Mouse (Mus musculus) T-helper 1 cell (primary cell): ENCODE data around the gene Fgr.
"Not testable (repeated sequence)": the region's sequence is repeated elsewhere in the genome, so short reads cannot be mapped to it uniquely, and the experiment has no call there.

Experiments used
- in situ Hi-C: fragments of 300-600 bp; cut with MboI, MseI; formaldehyde crosslinking; loops from one replicate; pipeline ENCODE4 v1.15.1; 2025; ENCODE audit warnings: high pct_unique_total_duplicates

Gene Fgr

DNA sequence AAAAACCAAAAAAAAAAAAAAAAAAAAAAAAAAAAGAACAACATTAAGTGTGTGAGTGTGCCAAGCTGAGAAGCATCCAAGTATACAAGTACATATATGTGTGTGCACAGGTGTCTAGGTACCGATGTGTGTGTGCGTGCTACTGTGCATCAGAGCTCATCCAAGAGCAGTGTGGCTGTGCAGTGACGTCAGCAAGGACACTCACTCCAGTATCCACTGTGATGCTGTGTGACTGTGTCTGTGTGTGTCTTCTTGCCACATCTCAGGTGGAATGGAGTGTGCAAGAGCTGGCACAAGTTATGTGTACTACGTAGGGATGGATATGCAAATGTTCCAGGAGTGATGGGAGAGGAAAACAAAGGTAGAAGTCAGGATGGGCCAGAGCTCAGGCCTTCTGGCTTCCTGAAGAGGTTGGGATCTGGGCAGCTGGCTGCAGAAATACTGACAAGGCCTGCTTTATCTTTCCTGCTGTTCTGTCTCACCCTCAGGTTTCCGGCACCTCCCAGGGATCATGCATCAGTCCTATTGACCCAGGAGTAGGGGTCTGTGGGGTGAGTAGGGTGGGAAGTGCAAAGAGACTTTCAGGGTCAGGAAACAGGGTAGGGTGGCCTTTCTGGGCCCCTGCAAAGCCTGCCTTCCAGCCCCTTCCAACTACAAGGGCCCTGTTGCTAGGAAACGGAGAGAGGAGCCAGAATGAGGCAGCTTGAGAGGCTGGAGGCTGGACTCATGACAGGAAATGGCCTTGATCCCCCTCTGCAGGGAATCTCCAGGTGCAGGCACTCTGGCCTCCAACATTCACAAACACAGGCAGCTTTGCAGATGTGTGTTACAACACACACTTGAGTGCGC lies 10.0 kb downstream of the Fgr start:
- in situ Hi-C loops = no loop called here

DNA sequence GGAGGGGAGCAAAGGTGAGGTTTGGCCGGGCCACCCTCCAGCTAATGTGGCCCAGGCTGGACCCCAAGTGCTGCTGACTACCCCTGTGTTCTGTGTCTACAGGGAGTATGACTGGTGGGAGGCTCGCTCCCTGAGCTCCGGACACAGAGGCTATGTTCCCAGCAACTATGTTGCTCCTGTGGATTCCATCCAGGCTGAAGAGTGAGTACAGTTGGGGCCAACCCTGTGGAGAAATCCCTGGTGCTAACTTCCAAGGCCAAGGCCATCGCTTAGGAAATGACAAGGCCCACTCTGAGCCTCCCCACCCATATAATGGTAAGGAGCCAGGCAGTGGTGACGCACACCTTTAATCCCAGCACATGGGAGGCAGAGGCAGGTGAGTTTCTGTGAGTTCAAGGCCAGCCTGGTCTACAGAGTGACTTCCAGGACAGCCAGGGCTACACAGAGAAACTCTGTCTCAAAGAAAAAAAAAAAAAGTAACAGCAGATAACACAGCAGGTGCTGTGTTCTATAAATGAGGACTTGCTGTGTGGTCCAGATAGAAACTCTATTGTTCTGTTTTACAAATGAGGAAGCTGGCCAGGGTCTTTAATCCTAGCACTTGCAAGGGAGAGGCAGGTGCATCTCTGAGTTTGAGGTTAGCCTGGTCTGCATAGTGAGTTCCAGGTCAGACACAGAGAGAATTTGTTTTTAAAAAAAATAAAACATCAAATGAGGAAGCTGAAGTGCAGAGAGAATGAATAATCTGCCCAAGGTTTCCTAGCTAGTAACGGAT lies 14.9 kb downstream of the Fgr start:
- in situ Hi-C loops = no loop called here

DNA sequence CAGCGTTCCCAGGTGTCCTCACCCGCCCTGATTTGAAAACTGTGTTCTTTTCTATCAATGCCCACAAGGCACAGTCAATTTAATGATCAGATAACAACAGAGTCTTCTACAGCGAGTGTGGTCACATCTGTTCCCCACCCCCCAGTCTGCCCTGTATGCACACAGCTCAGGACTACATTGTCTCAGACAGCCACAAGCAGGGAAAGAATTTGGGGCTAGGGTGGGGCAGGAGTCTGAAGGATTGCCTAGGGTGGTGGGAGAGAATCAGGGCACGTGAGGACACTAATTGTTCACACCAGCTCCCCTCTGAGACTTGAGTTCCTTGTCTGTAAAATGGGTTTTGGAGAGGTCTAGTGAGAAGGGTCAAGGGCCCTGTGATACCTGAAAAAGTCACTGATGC lies 19.7 kb downstream of the Fgr start:
- in situ Hi-C loops = loop anchor here (5.0 kb wide), 1 partner anchor 41 kb away; no protein-coding TSS in a partner anchor

DNA sequence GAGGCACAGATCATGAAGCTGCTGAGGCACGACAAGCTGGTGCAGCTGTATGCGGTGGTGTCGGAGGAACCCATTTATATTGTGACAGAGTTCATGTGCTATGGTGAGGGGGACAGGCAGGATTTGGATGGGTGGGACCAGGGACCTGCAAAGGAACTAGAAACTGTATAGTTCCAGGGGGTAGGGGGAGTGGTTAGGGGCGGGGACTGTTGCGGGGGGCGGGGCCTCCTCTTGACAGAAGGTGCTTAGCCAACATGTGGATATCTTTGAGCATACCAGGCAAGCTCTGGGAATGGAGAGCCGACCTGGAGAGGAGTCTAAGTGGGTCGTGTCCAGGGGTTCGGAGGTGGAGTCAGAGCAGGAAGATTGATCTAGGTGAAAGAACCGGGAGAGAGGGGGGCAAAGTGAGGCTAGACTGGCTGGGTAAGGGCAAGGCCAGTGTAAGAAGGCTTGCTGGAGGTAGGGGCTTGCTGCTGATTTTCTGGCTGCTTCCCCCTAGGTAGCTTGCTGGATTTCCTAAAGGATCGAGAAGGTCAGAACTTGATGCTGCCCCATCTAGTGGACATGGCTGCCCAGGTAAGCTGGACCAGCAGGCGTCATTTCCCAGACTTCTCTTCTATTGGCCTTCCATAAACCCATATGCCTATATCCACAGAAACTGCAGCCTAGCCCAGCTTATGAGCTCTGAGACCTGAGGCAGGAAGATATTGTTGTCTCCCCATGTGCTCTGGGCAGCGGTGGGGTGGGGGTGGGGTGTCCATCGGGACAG lies 23.8 kb downstream of the Fgr start:
- in situ Hi-C loops = no loop called here

DNA sequence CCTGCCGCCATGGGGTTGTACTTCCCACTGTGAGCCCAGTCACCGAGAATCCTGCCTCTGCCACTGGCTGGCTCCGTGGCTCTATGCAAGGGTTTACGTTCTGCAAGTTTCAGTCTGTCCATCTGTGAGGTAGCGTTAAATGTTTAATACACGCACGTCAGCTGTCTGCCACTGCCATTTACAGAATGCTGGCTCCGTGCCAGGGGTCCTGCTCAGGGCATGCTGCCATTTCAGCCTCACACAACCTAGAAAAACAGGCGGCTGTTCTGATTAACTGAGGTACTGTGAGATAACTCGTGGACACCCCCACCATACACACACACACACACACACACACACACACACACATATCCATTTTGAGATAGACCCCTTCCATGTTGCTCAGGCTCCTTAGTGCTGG lies 29.0 kb downstream of the Fgr start:
- in situ Hi-C loops = no loop called here

DNA sequence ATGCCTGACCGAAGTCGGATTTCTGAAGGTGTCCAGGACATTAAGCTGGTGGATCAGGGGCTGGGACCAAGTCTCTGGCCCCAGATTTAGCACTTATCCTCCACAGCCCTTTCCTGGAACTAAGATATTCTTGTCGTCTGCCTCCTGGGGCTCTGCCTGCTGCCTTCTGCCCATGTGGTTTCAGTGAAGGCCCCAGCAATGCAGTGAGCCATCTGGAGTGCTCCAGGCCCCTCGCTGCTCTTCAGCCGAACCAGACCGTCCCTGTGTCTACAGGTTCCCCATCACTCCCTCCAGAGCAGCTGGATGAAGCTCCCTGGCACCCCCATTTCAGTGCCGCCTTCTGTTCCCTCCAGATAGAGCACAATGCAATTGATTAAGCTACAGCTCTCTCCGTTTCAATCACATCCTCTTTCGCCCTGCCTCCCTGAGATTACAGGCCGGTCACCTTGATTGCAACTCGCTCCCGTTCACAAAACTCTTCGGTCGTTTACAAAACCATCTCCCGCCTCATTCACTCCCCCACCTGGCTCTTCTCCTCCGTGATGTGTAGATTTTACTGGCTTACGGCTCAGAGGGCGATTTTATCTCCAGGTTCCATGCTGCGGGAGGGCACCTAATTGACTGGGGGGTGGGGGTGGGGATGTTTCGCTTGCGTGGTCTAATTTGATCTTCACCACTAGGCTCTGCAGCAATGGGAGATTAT lies 29.6 kb downstream of the Fgr start:
- in situ Hi-C loops = no loop called here

DNA sequence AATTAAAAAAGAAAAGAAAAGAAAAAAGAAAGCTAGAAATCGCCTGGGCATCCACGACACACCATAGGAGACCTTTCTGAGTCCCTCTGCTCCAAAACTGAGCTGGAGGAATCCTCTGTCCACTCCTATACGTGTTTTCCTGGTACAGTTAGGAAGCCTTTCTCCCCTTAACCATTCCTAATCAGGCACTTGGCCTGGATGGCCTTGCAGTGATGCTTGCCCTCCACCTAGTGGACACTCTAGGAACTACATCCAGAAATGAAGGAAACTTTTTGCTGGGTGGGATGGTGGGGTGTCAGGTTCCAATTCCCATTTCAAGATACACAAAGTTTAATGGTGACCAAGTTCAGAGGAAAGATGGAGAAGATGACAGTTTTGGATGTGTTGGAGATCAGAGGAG lies 31.3 kb downstream of the Fgr start:
- in situ Hi-C loops = no loop called here

DNA sequence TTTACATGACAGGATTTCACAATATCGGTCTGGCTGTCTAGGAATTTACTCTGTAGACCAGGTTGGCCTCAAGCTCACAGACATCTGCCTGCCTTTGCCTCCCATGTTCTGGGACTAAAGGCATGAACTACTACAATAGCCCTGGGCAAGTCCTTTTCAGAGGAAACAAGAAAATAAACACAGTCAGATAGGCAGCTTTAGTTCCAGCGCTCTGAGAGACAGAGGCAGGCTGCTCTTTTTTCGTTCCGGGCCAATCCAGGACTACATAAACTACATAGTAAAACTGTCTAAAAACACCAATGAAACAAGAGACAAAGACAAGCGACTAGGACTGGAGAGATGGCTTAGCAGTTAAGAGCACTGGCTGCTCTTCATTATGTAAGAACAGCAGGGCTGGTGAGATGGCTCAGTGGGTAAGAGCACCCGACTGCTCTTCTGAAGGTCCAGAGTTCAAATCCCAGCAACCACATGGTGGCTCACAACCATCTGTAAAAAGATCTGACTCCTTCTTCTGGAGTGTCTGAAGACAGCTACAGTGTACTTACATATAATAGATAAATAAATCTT lies 32.1 kb downstream of the Fgr start:
- in situ Hi-C loops = not testable (repeated sequence)

DNA sequence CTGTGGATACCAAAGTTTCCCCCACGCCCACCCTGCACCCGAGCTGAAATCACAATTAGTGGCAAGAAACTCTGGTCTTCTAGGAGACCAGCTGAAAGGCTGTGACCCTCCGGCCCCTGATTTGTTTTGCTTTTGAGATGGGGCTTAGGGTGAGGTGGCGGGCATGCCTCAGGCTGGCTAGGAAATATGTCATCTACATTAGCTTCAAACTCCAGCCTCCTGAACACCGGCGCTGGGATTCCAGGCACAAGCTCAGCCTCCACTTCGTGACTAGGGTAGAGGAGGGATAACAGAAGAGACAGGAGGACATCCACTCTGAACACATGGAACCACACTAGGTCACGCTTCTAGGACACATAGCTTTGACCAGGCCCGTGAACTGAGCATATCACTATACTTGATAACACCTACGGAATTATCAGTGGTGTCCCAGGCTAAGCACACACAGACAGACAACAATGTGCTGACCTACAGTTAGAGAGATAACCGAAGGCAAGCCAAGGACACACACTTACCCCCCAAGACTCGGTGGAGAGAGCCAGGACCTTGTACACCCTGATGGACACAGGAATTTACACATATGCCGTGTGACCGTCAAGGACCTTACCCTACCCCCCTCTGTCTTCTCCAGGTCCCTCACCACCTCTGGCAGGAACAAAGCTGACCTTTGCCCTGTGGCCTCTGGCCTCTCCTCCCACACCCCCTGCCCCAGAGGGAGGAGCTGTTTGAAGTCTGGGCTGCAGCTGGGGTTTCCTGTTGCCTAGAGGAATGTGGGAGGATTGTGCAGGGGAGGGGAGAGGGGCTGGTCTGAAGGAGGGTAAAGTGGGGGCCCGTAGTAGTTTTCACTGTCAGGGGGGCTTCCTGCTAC lies 33.9 kb downstream of the Fgr start:
- in situ Hi-C loops = no loop called here

DNA sequence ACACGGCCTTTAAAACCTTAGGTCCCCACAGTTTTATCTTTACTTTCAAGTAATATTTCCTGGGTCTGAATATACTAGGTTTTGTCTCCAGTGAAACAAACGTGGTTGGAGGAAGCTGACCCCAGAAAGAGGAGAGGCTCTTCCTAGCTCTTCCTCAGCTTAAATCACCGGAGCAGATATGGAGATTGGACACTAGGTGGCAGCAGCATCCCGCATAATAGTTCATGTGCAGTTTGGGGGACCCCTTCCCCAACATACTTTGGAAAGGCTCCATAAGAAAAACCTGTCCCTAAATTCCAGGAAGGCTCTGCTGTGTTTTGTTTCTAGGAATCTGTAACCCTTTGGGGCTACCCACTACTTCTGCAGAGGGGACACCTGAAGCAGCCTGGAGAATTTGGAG lies 35.2 kb downstream of the Fgr start:
- in situ Hi-C loops = no loop called here

DNA sequence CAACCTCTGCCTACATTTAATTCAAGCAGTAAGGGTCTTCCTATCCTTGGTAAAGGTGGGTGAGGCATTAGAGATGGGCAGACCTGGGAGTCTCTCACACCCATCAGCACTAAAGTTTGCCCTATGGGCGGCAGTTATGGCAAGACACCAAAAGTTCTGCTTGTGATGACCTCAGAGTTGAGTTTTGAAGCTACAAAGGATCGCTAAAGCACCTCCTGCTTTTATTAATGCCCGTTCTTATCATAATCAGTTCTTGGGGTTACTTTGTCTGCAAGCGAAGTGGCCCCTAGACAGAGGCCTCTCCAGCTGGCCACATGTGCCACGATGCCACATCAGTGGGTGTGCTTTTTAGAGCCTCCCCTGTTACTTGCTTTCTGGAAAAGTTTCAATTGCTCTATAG lies 35.8 kb downstream of the Fgr start:
- in situ Hi-C loops = loop anchor here (10.0 kb wide), 1 partner anchor 285 kb away; no protein-coding TSS in a partner anchor

DNA sequence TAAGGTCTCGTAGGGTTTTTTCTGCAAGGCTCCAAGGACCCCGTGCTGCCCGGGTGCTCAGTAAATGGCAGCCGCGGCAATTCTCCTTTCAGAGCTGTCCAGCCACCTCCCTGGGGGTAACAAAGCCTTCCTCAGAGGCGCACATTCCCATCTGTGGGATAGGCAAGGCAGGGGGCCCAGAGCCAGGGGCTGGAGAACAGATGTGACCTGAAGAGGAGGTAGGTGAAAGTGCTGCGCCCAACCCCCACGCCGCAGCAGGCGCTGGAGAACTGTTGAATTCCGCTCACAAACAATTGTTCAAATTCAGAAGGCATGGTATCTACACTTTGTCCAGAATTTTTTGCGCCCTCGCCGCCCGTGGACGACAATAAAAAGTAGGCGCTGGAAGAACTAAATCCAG lies 36.7 kb downstream of the Fgr start:
- in situ Hi-C loops = loop anchor here (10.0 kb wide), 1 partner anchor 284 kb away; no protein-coding TSS in a partner anchor

DNA sequence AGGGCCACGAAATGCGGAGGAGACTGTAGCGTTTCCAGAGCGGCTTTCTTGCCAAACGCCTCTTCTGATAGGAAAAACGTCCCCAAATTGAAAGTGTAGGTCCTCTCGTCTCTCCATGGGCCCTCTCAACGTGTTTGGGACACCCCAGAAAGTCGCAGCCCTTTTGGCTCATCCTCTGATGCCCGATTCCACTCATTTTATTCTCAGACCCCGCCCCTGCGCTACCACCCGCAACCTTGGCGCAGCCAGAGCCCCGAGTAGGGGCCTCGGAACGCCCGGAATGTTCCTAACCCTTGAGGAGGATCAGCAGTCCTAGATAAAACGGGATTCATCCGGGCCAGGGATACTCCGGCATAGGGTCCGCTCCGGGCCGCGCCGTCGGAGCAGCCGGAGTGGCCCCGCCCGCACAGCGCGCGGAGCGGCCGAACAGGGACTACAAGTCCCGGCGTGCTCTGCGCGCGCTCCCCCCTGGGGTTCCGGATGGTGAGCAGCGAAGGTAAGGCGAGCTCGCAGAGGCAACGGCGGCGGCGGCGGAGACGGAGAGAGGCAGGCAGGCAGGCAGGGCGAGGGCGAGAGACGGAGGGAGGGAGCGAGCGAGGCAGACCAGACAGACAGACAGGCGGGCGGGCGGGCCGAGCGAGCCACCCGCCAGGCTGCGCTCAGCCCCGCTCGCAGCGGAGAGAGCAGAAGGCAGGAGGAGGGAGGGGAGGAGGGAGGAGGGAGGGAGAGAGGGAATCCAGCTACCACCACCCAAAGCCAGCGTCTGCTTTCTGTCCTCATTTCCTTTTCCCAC lies 37.3 kb downstream of the Fgr start, which contains the start of gene Ahdc1:
Gene Ahdc1 (plus strand): TSS at position 233 of the 793 bp plus-strand sequence.
- in situ Hi-C loops = loop anchor here (10.0 kb wide), 1 partner anchor 284 kb away; no protein-coding TSS in a partner anchor

DNA sequence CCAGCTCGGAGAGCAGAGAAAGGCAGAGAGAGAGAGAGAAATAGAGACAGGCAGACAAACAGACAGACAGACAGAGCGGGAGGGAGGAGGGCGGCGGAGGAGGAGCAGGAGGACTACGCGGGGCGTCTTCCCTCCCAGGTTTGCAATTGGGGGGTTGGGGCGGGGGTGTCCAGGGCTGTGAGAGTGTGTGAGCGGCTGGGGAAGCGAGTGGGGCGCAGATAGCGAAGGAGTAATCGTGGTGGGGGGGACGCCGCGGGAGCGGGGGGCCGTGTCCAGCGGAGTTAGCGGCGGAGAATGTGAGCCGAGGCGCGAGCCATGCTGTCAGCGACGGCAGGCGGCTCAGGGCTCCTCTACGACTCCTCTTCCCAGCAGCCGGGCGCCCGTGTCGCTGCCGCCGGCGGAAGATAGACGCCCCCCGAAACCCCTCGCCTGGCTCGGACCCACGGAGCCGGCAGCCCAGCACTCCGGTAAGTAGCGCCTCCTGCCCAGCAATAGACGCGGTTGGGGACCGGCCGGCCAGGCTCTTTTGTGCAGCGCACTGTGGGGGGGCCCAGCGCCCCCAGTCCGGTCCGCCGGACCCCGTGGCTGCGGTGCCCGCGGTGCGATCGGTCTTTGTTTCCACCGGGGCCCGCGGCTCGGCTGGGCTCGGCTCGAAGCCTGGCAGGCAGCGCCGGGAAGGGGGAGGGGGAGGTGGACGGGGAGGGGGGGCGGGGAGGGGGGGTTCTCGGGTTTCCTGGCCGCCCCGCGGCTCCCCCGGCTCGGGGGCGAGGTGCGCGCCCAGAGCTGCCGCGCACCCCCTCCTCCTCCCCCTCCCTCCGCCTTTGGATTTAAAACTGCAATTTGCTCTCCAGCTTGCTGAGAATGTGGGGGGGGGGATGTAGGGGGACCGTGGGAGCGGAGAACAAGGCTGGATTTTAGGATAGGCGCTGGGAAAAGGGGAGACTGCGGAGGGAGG lies 38.2 kb downstream of the Fgr start:
- in situ Hi-C loops = loop anchor here (10.0 kb wide), 1 partner anchor 283 kb away; no protein-coding TSS in a partner anchor

DNA sequence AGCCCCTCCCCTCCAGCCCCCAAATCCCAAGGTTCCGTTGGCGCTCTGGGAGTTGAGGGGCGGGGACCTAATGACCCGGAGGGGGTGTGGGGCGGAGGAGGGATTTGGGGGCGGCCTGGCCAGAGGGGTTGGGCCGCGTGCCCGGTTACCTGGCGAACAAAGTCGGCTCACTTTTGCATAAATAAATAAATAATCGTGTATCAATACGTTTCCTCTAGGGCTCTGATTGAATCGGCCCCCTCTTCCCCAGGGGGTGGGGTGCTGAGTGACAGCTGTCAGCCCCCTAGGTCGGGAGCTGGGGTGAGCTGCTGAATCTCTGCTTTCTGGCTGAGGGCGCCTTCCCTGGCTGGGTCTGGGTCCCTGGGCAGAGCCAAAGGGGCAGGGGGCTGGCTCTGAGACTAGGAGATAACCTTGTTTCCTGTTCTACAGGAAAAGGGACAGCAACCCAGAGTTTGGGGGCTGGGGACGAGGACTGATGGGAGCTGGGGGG lies 38.9 kb downstream of the Fgr start:
- in situ Hi-C loops = loop anchor here (10.0 kb wide), 1 partner anchor 282 kb away; no protein-coding TSS in a partner anchor

DNA sequence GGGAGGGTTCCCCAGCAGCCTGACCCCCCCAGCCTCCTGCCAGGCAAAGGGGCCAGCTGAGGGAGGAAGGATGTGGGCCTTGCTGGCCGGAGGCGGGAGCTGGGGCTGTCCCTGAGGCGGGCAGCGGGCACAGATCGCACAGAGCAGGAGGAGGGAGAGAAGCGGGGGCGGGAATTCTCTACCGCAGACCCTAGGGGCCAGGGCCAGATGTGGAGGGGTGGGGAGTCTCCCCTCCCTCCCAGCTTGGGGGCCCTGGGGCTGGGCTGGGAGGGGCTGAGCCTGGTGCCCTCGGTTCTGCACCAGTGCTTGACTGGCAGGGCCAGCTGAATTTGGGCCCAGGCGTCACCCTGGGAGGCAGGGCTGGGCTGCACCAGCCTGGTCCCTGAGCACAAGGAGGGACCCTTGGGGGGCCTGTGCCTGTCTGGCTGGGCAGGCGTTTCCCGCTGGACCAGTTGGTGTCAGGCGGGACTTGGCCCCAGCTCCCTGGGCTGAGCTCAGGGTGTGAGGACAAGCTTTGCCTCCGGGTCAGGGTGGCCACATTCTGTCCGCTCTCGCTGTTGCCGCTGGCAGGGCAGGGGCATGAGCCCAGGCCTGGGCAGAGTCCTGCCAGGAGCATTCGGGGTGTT lies 39.5 kb downstream of the Fgr start:
- in situ Hi-C loops = loop anchor here (10.0 kb wide), 1 partner anchor 281 kb away; no protein-coding TSS in a partner anchor

DNA sequence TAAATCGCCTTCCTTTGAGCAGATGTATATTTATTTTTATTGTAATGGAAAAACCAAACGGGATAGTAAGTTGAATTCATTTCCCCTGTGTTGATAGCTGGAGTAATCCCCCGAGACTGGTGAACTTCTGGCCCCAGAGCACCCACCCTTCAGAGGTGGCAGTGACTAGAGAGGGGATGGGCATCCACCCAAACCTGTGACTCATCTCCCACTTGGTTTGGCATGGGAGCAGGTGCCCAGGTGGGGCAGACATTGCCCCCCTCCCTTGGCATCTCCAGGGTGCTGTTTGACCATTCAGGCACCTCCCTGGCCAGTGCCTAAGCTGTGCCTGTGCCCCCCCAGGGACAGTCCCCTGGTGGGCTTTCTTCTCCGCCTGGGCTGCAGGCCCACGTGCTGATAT lies 40.2 kb downstream of the Fgr start:
- in situ Hi-C loops = loop anchor here (10.0 kb wide), 1 partner anchor 281 kb away; no protein-coding TSS in a partner anchor
